Mouse (Mus musculus) liver, adult 2 months (tissue): ENCODE measurements around the gene Ttll13. TPM values are rescaled to one million over a fixed set of nuclear protein-coding genes. Genes with fewer than 3 reads are reported as not detected.
A peak's percentile ranks its signal among the peaks of the same experiment; 100 is the strongest.

Source experiments
- DNase-seq: peaks from one replicate; pipeline ENCODE4 v3.0.0-alpha.2; 2011; ENCODE audit warnings: low read depth, low spot score; ENCODE audit errors: extremely low read depth
- H3K27ac ChIP-seq: fragments of 200-500 bp; replicated peaks from 2 replicates; pipeline ENCODE4 v1.5.1; 2012; ENCODE audit warnings: low read depth, mild to moderate bottlenecking, control low read depth, inconsistent platforms, low read length; ENCODE audit not compliant: insufficient read depth
- H3K27me3 ChIP-seq: fragments of 200-500 bp; 2 replicates; pipeline ENCODE4 v1.6.1; 2012; ENCODE audit warnings: mild to moderate bottlenecking, moderate library complexity, low read length, inconsistent platforms; ENCODE audit not compliant: control insufficient read depth, insufficient read depth
- H3K36me3 ChIP-seq: fragments of 200-500 bp; 2 replicates; pipeline ENCODE4 v1.6.1; 2012; ENCODE audit warnings: low read length, inconsistent platforms; ENCODE audit not compliant: control insufficient read depth, insufficient read depth
- H3K4me1 ChIP-seq: fragments of 200-500 bp; 2 replicates; pipeline ENCODE4 v1.6.1; 2011; ENCODE audit warnings: low read length; ENCODE audit not compliant: control insufficient read depth, insufficient read depth
- H3K4me3 ChIP-seq: fragments of 200-500 bp; 2 replicates; pipeline ENCODE4 v1.5.1; 2011; ENCODE audit warnings: low read depth, mild to moderate bottlenecking, control low read depth, low read length, moderate library complexity; ENCODE audit not compliant: insufficient read depth
- H3K79me2 ChIP-seq: fragments of 200-500 bp; 2 replicates; pipeline ENCODE4 v1.6.1; 2012; ENCODE audit warnings: inconsistent platforms, mild to moderate bottlenecking, low read length, moderate library complexity; ENCODE audit not compliant: control insufficient read depth, insufficient read depth
- H3K9ac ChIP-seq: fragments of 200-500 bp; 2 replicates; pipeline ENCODE4 v1.6.1; 2012; ENCODE audit warnings: low read depth, mild to moderate bottlenecking, control low read depth, inconsistent platforms, low read length
- CTCF ChIP-seq: fragments of 200-500 bp; IDR thresholded peaks from 2 replicates; pipeline ENCODE4 v1.5.1; 2011; ENCODE audit warnings: low read depth, low read length, control low read depth
- POLR2A ChIP-seq: fragments of 200-500 bp; IDR thresholded peaks from 2 replicates; pipeline ENCODE4 v1.6.1; 2011; ENCODE audit warnings: low read length, control low read depth; ENCODE audit not compliant: insufficient read depth; ENCODE audit errors: extremely low read depth
- WGBS: fragments of 180-500 bp; shearing (Covaris S2); methylation state at CpG from one replicate; pipeline ENCODE4 v1.1.7; 2018; 5-methylcytosine and 5-hydroxymethylcytosine counted together
- polyA plus RNA-seq: library from polyadenylated mRNA; depleted of rRNA; stranded (reverse); fragments of >200 nt; gene quantifications from 2 replicates; pipeline ENCODE4 v1.2.3, GENCODE M21; 2012
- total RNA-seq: library from RNA; depleted of rRNA; stranded (reverse); fragments of >200 nt; gene quantifications from 2 replicates; pipeline ENCODE4 v1.2.3, GENCODE M21; 2014

Gene Ttll13
- total and polyA plus RNA-seq, 2 experiments: 0.46 to 0.57 TPM

DNA sequence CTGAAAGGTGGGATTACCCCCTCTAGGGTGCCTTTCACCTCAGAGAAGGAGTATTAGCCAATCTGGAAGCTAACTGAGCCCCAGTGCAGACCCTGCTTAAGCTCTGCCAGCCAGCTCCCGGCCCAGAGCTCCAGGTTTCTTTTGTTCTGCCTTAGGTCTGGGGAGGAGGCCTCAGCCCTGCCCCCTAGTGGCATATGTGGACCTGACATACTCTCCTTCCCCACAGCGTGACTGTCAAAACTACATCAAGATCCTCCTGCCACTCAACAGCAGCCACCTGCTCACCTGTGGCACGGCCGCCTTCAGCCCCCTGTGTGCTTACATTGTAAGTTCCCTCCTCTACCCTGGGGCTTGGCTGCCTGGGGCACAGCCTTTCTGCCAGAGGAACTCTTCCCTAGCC, 30.8 kb upstream of the Ttll13 start:
- Histone ChIP-seq H3K4me3 (no peak overlapping the region), H3K9ac (no peak overlapping the region), H3K4me1 (no peaks in the 10 kb centered on the region), H3K36me3 (peaks cover 5% of the 10 kb centered on the region; the same call in 1 of the 2 replicates), H3K27me3 (no peaks in the 10 kb centered on the region), H3K79me2 (peaks cover 3% of the 10 kb centered on the region; the same call in 1 of the 2 replicates), H3K27ac (no peak overlapping the region)
- WGBS: 43% methylated on average over 4 of the region's 4 CpGs
- peak; percentile 45 for DNase-seq
- TF ChIP-seq CTCF: peak; percentile 94
- no peak for TF ChIP-seq POLR2A

DNA sequence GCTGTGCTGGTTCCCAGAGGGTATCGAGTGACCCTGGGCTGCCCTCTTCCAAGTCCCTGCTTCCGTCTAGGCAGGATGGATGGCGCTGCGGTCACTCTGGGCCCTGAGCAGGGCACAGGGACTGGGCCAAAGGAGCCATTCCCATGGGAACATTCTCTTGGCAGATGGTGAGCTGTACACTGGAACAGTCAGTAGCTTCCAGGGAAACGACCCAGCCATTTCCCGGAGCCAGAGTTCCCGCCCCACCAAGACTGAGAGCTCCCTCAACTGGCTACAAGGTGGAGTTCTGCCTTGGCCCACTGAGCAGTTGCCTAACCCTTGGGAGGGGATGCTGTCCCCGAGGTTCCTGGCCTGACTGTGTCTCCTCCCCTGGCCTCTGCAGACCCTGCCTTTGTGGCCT, 29.6 kb upstream of the Ttll13 start:
- peak; percentile 40 for DNase-seq
- Histone ChIP-seq H3K36me3 (peaks cover 14% of the 10 kb centered on the region; the same call in 1 of the 2 replicates), H3K27me3 (no peaks in the 10 kb centered on the region), H3K4me3 (no peak overlapping the region), H3K79me2 (no peaks in the 10 kb centered on the region), H3K4me1 (no peaks in the 10 kb centered on the region), H3K9ac (no peak overlapping the region), H3K27ac (no peak overlapping the region)
- WGBS: 53% methylated on average over 8 of the region's 8 CpGs
- TF ChIP-seq CTCF (peak; percentile 21; the same call in 1 of the 2 replicates), POLR2A (no peak)

DNA sequence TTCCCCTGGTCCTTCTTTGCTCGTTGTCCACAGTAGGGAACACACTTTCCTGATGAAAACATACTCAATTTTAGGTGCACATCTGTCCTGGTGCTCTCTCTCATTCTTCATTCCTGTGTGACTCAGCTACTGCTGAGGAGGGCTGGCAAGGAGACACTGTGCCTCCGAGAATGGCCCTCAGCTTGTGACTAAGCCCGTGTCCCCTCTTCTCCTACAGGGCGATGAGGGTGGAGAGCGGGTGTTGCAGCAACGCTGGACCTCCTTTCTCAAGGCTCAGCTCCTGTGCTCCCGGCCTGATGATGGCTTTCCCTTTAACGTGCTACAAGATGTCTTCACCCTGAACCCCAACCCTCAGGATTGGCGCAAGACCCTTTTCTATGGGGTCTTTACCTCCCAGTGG, 27.5 kb upstream of the Ttll13 start:
- H3K4me3 ChIP-seq: no peak overlapping the region
- 94% methylated on average over 9 of the region's 9 CpGs for WGBS
- peaks cover 17% of the 10 kb centered on the region; the same call in 1 of the 2 replicates for H3K36me3 ChIP-seq
- H3K27me3 ChIP-seq: no peaks in the 10 kb centered on the region
- H3K79me2 ChIP-seq: no peaks in the 10 kb centered on the region
- no peak overlapping the region for H3K27ac ChIP-seq
- DNase-seq: no peak
- TF ChIP-seq POLR2A (no peak), CTCF (no peak)
- H3K4me1 ChIP-seq: no peaks in the 10 kb centered on the region
- H3K9ac ChIP-seq: no peak overlapping the region

DNA sequence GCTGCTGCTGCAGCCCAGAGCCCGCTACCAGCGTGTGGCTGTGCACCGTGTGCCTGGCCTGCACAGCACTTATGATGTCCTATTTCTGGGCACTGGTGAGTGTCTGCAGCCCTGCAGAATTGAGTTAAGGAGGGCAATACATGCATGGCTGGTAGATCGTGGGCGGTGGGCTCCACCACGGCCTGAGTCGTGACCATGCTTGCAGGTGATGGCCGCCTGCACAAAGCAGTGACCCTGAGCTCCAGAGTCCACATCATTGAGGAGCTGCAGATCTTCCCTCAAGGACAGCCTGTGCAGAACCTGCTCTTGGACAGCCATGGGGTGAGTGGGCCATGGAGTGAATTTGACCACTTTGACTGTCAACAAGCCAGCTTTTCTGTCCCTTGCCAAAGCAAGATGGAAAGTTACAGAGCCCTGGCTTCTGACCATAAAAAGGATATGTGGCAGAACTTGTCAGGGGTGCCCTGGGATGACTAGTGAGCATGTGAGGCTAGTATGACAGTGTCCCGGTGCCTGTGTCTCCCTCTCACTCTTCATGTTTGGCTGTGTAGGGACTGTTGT, 25.9 kb upstream of the Ttll13 start:
- WGBS: 98% methylated on average over 9 of the region's 9 CpGs
- Histone ChIP-seq H3K36me3 (peaks cover 20% of the 10 kb centered on the region; the same call in 1 of the 2 replicates), H3K27ac (no peak overlapping the region), H3K4me3 (no peak overlapping the region), H3K27me3 (no peaks in the 10 kb centered on the region), H3K4me1 (no peaks in the 10 kb centered on the region), H3K79me2 (no peaks in the 10 kb centered on the region), H3K9ac (no peak overlapping the region)
- DNase-seq: no peak
- no peak for TF ChIP-seq POLR2A
- no peak for TF ChIP-seq CTCF

DNA sequence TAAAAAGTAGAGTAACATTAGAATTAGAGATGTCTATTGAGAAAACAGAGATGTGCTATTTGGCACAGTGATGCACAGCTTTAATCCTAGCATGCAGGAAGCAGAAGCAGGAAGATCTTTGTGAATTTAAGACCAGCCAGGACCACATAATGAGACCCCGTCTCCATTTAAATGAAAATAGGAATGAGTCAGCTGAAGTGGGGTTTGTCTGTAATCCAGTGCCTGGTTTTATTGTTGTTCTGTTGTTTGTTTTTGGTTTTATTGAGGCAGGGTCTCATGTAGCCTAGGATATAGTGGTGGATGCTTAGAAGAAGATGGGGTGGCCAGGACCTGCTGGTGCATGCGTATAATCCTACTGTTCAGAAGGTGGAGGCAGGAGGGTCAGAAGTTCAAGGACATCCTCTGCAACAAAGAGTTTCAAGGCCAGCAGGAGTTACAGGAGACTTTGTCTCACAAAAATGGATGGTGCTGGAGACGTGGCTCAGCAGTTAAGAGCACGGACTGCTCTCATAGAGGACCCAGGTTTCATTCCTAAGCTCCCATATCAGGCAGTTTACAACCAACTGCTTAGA, 24.9 kb upstream of the Ttll13 start:
- Histone ChIP-seq H3K4me1 (no peaks in the 10 kb centered on the region), H3K79me2 (no peaks in the 10 kb centered on the region), H3K9ac (no peak overlapping the region), H3K27me3 (no peaks in the 10 kb centered on the region), H3K4me3 (no peak overlapping the region), H3K36me3 (peaks cover 25% of the 10 kb centered on the region; the same call in 1 of the 2 replicates), H3K27ac (no peak overlapping the region)
- TF ChIP-seq CTCF (no peak), POLR2A (no peak)
- no peak for DNase-seq
- WGBS: 86% methylated on average over 4 of the region's 4 CpGs

DNA sequence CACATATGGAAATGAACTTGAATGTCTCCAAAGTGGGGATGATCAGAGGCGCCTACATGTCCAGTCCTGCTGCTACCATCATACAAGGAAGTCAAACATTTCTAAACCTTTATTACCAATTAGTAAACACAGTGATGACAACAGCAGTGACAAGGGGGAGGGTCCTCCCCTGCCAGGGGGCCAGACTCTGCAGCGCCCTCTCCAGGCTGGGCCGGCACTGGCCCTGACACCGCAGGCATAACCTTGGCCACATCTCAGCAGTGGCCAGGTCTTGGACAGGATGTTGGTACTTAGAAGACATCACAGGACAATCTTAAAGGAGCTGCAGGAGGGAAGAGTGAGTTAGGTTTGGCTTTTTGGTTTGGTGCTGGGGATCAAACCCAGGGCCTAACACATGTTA, 19.1 kb upstream of the Ttll13 start:
- Histone ChIP-seq H3K4me1 (peaks cover 4% of the 10 kb centered on the region), H3K36me3 (peaks cover 16% of the 10 kb centered on the region), H3K27ac (no peak overlapping the region), H3K27me3 (no peaks in the 10 kb centered on the region), H3K79me2 (peaks cover 7% of the 10 kb centered on the region; the same call in 1 of the 2 replicates), H3K4me3 (no peak overlapping the region), H3K9ac (no peak overlapping the region)
- no peak for DNase-seq
- TF ChIP-seq CTCF: peak; percentile 35
- no peak for TF ChIP-seq POLR2A
- 96% methylated on average over 4 of the region's 4 CpGs for WGBS
